Mouse (Mus musculus) ES-E14 (cell line): ENCODE results near the gene Cerk. TPM values are rescaled to one million over a fixed set of nuclear protein-coding genes. Genes with fewer than 3 reads are reported as not detected.

ENCODE experiments used
- DNase-seq: peaks from one replicate; pipeline ENCODE4 v3.0.0-alpha.2; 2013; ENCODE audit warnings: low read depth, low spot score
- H3K27ac ChIP-seq: 2 replicates; pipeline ENCODE4 v1.5.1; 2012; ENCODE audit warnings: low read depth, mild to moderate bottlenecking, low read length, moderate library complexity, mixed read lengths; ENCODE audit not compliant: poor library complexity, insufficient read depth, severe bottlenecking
- H3K36me3 ChIP-seq: 2 replicates; pipeline ENCODE4 v1.6.1; 2012; ENCODE audit warnings: mild to moderate bottlenecking, low read length, moderate library complexity, mixed read lengths; ENCODE audit not compliant: control insufficient read depth, poor library complexity, insufficient read depth, severe bottlenecking
- H3K4me1 ChIP-seq, 2 experiments: fragments of 150-350 bp in 1 of 2; sonication (generic) in 1 of 2; 2 replicates each; pipeline ENCODE4 v1.6.1; 2012; ENCODE audit warnings: low read length in 2 of 2, mild to moderate bottlenecking in 1 of 2, mixed read lengths in 1 of 2; ENCODE audit not compliant: control insufficient read depth in 2 of 2, insufficient read depth in 2 of 2, poor library complexity in 1 of 2
- H3K4me3 ChIP-seq, 2 experiments: fragments of 150-350 bp in 1 of 2; sonication (generic) in 1 of 2; 2 replicates each; pipeline ENCODE4 v1.5.1; 2012; ENCODE audit warnings: low read length in 2 of 2, low read depth in 1 of 2, mild to moderate bottlenecking in 1 of 2, mixed read lengths in 1 of 2; ENCODE audit not compliant: insufficient read depth in 1 of 2, poor library complexity in 1 of 2, severe bottlenecking in 1 of 2
- H3K9ac ChIP-seq: 2 replicates; pipeline ENCODE4 v1.6.1; 2012; ENCODE audit warnings: low read depth, mild to moderate bottlenecking, low read length, mixed read lengths; ENCODE audit not compliant: poor library complexity, insufficient read depth, severe bottlenecking
- H3K9me3 ChIP-seq: fragments of 150-350 bp; sonication (generic); 2 replicates; pipeline ENCODE4 v1.6.1; 2012; ENCODE audit warnings: low read depth, mild to moderate bottlenecking, low read length; ENCODE audit not compliant: control insufficient read depth, insufficient read depth
- CHD2 ChIP-seq: IDR thresholded peaks from 2 replicates; pipeline ENCODE4 v1.6.1; 2014; ENCODE audit warnings: mild to moderate bottlenecking, low read depth, low read length, inconsistent platforms
- HCFC1 ChIP-seq: IDR thresholded peaks from 2 replicates; pipeline ENCODE4 v1.6.1; 2012; ENCODE audit warnings: low read length, inconsistent platforms, borderline replicate concordance; ENCODE audit not compliant: insufficient read depth
- MAFK ChIP-seq: IDR thresholded peaks from 2 replicates; pipeline ENCODE4 v1.6.1; 2014; ENCODE audit warnings: mild to moderate bottlenecking, low read depth, low read length, inconsistent platforms; ENCODE audit not compliant: insufficient read depth
- ZC3H11A ChIP-seq: IDR thresholded peaks from 2 replicates; pipeline ENCODE4 v1.6.1; 2012; ENCODE audit warnings: low read depth, mild to moderate bottlenecking, inconsistent platforms, low read length, borderline replicate concordance
- ZNF384 ChIP-seq: IDR thresholded peaks from 2 replicates; pipeline ENCODE4 v1.6.1; 2012; ENCODE audit warnings: low read depth, low read length, inconsistent platforms
- in situ Hi-C, 2 experiments: fragments of 600-800 bp; cut with MboI; formaldehyde crosslinking; loops; one replicate each; pipeline ENCODE4 v1.15.1; 2025; ENCODE audit warnings: low sequenced_read_pairs in 2 of 2, inconsistent platforms in 1 of 2; ENCODE audit not compliant: unreplicated experiment in 2 of 2
- total RNA-seq: library from RNA; depleted of rRNA; stranded (reverse); fragments of 300-350 nt; gene quantifications from 2 replicates; pipeline ENCODE4 v1.2.3, GENCODE M21; 2012

The Cerk gene
- total RNA-seq, 1 experiment = 3.4 TPM

DNA sequence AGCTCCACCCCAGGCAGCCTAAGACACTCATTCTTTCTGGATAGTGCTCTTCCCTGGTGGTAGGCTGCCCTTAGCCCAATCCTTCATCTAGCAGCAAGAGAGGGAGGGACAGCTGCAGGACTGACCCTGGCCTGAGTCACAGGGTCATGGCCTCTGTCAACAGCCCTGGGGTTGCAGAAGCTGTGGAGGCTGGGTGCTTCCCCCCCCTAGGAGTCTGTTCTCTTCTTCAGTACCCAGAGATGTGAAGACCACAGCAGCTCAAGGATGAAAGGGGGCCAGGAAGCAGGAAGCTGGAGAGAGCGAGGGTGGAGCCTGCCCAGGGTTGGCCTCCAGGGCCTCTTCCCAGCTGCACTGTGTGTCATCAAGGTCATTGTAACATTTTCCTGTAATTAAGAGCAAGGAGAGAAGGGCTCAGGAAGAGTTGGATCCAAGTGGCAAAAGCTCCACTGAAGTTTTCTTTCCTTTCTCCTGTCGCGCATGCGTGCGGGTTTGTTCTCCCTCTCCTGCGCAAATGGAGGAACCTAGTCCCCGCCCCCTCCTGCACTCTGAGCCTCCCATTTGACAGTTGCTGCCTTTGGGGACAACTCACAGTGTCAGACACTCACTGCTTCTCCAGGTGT, 18.1 kb upstream of the Cerk start:
- Histone ChIP-seq H3K4me3 (no peak overlapping the region), H3K9me3 (no peaks in the 10 kb centered on the region), H3K27ac (no peak overlapping the region), H3K4me1 (peaks cover 0 to 24% of the 10 kb centered on the region in 2 experiments; a peak in 2 of 4 replicates), H3K9ac (peak overlapping the region; percentile 17; the same call in 1 of the 2 replicates), H3K36me3 (no peaks in the 10 kb centered on the region)
- DNase-seq = no peak
- TF ChIP-seq ZNF384 (no peak), MAFK (no peak), CHD2 (no peak), ZC3H11A (no peak), HCFC1 (no peak)
- in situ Hi-C loops = no loop called here

DNA sequence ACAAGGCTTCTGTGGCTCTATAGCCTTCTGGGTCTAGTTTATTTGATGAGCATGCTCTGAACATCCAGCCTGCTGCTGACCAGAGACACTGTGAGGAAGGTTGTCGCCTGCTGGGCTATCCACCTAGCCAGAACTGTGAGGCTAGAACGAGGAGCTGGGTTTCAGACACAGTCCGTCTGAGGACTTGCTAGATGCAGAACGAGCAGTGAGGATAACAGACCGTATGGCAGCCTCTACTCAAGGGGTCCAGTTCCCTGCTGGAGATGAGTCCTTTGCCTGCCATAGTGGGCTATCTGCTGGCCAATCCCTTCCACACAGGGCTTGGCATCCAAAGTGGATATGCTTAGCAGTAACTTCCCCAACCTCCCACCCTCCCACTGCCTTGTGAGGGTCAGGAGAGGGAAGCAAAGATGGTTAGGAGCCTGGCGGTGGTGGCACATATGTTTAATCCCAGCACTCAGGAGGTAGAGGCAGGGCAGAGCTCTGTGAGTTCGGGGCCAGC, 17.4 kb upstream of the Cerk start:
- DNase-seq = no peak
- no peaks in the 10 kb centered on the region for H3K9me3 ChIP-seq
- no peak overlapping the region for H3K4me3 ChIP-seq
- H3K27ac ChIP-seq = no peak overlapping the region
- no peaks in the 10 kb centered on the region for H3K36me3 ChIP-seq
- TF ChIP-seq ZC3H11A = no peak
- TF ChIP-seq ZNF384 = no peak
- TF ChIP-seq HCFC1 = no peak
- no peak for TF ChIP-seq CHD2
- in situ Hi-C loops = no loop called here
- no peak overlapping the region for H3K9ac ChIP-seq
- H3K4me1 ChIP-seq = peaks cover 0 to 20% of the 10 kb centered on the region in 2 experiments; a peak in 2 of 4 replicates

DNA sequence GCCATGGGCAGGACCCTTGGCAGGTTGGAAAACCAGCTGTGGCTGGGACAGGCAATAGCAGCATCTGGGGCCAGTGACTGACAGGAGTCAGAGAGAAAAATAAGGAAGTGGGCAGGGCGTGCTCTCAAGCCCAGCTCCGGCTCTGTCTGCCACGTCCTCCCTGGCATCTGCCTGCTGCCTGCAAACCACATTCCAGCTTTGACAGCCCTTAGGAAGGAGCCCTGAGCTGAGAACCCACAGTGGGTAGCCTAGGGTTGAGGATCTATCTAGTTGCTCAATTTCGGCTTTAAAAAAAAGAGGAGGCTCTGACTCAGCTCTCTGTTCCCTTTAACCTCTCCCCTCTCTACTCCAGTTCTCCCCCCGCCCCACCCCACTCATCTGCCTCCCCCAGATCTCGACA, 16.7 kb upstream of the Cerk start:
- in situ Hi-C loops = no loop called here
- no peaks in the 10 kb centered on the region for H3K9me3 ChIP-seq
- no peaks in the 10 kb centered on the region for H3K36me3 ChIP-seq
- H3K4me1 ChIP-seq = peaks cover 0 to 20% of the 10 kb centered on the region in 2 experiments; a peak in 2 of 4 replicates
- TF ChIP-seq ZC3H11A = no peak
- no peak for TF ChIP-seq CHD2
- no peak for TF ChIP-seq MAFK
- no peak for TF ChIP-seq HCFC1
- no peak for TF ChIP-seq ZNF384
- no peak overlapping the region for H3K9ac ChIP-seq
- no peak for DNase-seq
- no peak overlapping the region for H3K4me3 ChIP-seq
- no peak overlapping the region for H3K27ac ChIP-seq

DNA sequence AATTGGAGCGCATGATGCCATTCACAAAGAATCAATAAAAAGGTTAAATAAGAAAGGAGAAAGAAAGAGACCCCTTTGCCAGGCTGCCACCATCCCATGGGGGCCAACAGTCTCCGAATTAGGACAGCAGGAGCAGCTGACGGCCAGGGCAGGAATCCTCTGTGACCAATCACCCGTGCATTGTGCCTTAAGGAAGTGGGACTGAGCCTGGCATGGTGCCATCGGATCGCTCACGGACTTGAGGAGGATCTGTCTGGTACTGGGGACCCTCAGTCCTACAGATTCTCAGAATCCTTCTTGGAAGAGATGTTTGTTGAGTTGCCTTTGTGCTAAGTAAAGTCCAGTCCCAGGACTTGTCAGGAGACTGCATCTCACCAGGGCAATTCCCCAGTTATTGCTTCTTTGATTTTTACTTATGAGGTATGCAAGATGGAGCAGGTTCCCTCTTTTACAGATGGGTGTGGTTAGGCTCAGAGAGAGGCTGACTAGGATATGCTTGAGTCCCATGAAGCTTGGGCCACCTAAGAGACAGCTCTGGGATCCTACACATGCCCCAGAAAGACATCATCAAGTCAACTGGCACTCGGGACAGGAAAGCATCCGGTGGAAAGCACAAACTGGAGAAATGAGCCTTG, 15.9 kb upstream of the Cerk start:
- TF ChIP-seq MAFK (no peak), ZNF384 (no peak), ZC3H11A (no peak), HCFC1 (no peak), CHD2 (no peak)
- Histone ChIP-seq H3K4me1 (peaks cover 0 to 20% of the 10 kb centered on the region in 2 experiments; a peak in 2 of 4 replicates), H3K4me3 (no peak overlapping the region), H3K9ac (no peak overlapping the region), H3K9me3 (no peaks in the 10 kb centered on the region), H3K27ac (no peak overlapping the region; the same call in 1 of the 2 replicates), H3K36me3 (no peaks in the 10 kb centered on the region)
- DNase-seq = no peak
- in situ Hi-C loops = no loop called here
